Mouse (Mus musculus): ENCODE results near the gene Xk. TPM values are rescaled to one million over a fixed set of nuclear protein-coding genes. Genes with fewer than 3 reads are reported as not detected.

The Xk gene
- polyA plus RNA-seq (2014; fragmentation: Nextera tagmentation; extraction: Ambion mirVana), result 27.7 and 31.5 TPM in 2 replicates

- DNase-seq (ENCODE audit: low spot score), result peak; percentile 71
- ATAC-seq (replicated peaks; ENCODE audit: low FRiP score), result peak; percentile 92
- H3K4me2 ChIP-seq, result peak within 1 kb of the TSS; percentile 60
- H3K36me3 ChIP-seq (ENCODE audit: control insufficient read depth, insufficient read depth, low read length), result no peaks in the 10 kb centered on the region
- no peaks in the 10 kb centered on the region for H3K9me3 ChIP-seq (ENCODE audit: control insufficient read depth, low read length)
- H3K9ac ChIP-seq (ENCODE audit: low read depth, low read length), result peak within 1 kb of the TSS; percentile 83
- WGBS, result 8% methylated on average over 67 of the region's 94 CpGs
- peak within 1 kb of the TSS; percentile 75 for H3K27ac ChIP-seq (ENCODE audit: low read depth, low read length)
- H3K4me1 ChIP-seq (replicated peaks; ENCODE audit: control insufficient read depth, insufficient read depth, low read length), result no peaks in the 10 kb centered on the region
- H3K4me3 ChIP-seq (ENCODE audit: low read depth, low read length), result peak within 1 kb of the TSS; percentile 64
- peaks cover 8% of the 10 kb centered on the region for H3K27me3 ChIP-seq (replicated peaks; ENCODE audit: control insufficient read depth, insufficient read depth, low read length)
Observed at GRCm38 (mm10) chrX:9272460-9273361, at the start of gene Xk. Xk (plus strand) TSS chrX:9272756.

- Histone ChIP-seq H3K4me1 (replicated peaks; ENCODE audit: control insufficient read depth, insufficient read depth, low read length) (no peaks in the 10 kb centered on the region), H3K9ac (ENCODE audit: low read depth, low read length) (no peak overlapping the region), H3K4me3 (ENCODE audit: low read depth, low read length) (no peak overlapping the region), H3K27me3 (replicated peaks; ENCODE audit: control insufficient read depth, insufficient read depth, low read length) (no peaks in the 10 kb centered on the region), H3K27ac (ENCODE audit: low read depth, low read length) (no peak overlapping the region), H3K9me3 (ENCODE audit: control insufficient read depth, low read length) (no peaks in the 10 kb centered on the region), H3K36me3 (ENCODE audit: control insufficient read depth, insufficient read depth, low read length) (no peaks in the 10 kb centered on the region), H3K4me2 (no peak overlapping the region)
- 72% methylated on average over 2 of the region's 2 CpGs for WGBS
- ATAC-seq (replicated peaks; ENCODE audit: low FRiP score) (no peak), DNase-seq (ENCODE audit: low spot score) (no peak)
Observed at GRCm38 (mm10) chrX:9227105-9227504, 45.5 kb upstream of the Xk start.

GRCm38 (mm10) chrX:9240737-9241591 lies 31.6 kb upstream of the Xk start:
- H3K36me3 ChIP-seq (ENCODE audit: control insufficient read depth, insufficient read depth, low read length), result no peaks in the 10 kb centered on the region; the same call in 1 of the 2 replicates
- H3K27ac ChIP-seq (ENCODE audit: low read depth, low read length), result no peak overlapping the region
- H3K9me3 ChIP-seq (ENCODE audit: control insufficient read depth, low read length), result no peaks in the 10 kb centered on the region
- H3K9ac ChIP-seq (ENCODE audit: low read depth, low read length), result no peak overlapping the region
- no peaks in the 10 kb centered on the region for H3K27me3 ChIP-seq (replicated peaks; ENCODE audit: control insufficient read depth, insufficient read depth, low read length)
- H3K4me3 ChIP-seq (ENCODE audit: low read depth, low read length), result no peak overlapping the region
- no peak for DNase-seq (ENCODE audit: low spot score)
- no peak overlapping the region for H3K4me2 ChIP-seq
- H3K4me1 ChIP-seq (replicated peaks; ENCODE audit: control insufficient read depth, insufficient read depth, low read length), result peaks cover 8% of the 10 kb centered on the region; the same call in 1 of the 2 replicates
- no peak for ATAC-seq (replicated peaks; ENCODE audit: low FRiP score)
- 79% methylated on average over 5 of the region's 5 CpGs for WGBS

- Histone ChIP-seq H3K27me3 (replicated peaks; ENCODE audit: control insufficient read depth, insufficient read depth, low read length) (no peaks in the 10 kb centered on the region), H3K4me1 (replicated peaks; ENCODE audit: control insufficient read depth, insufficient read depth, low read length) (peaks cover 8% of the 10 kb centered on the region; the same call in 1 of the 2 replicates), H3K9ac (ENCODE audit: low read depth, low read length) (no peak overlapping the region), H3K4me3 (ENCODE audit: low read depth, low read length) (no peak overlapping the region), H3K36me3 (ENCODE audit: control insufficient read depth, insufficient read depth, low read length) (no peaks in the 10 kb centered on the region; the same call in 1 of the 2 replicates), H3K9me3 (ENCODE audit: control insufficient read depth, low read length) (no peaks in the 10 kb centered on the region), H3K27ac (ENCODE audit: low read depth, low read length) (no peak overlapping the region), H3K4me2 (no peak overlapping the region)
- no peak for ATAC-seq (replicated peaks; ENCODE audit: low FRiP score)
- WGBS, result 40% methylated on average over 8 of the region's 8 CpGs
- DNase-seq (ENCODE audit: low spot score), result no peak
Observed at GRCm38 (mm10) chrX:9243381-9243864, 29.1 kb upstream of the Xk start.

GRCm38 (mm10) chrX:9244603-9245336 lies 27.8 kb upstream of the Xk start:
- Histone ChIP-seq H3K9ac (ENCODE audit: low read depth, low read length) (0 out of 2 replicates have a peak overlapping the region, but pooled peaks have one; percentile 25), H3K4me3 (ENCODE audit: low read depth, low read length) (no peak overlapping the region), H3K4me1 (replicated peaks; ENCODE audit: control insufficient read depth, insufficient read depth, low read length) (peaks cover 10% of the 10 kb centered on the region; the same call in 1 of the 2 replicates), H3K27ac (ENCODE audit: low read depth, low read length) (peak overlapping the region; percentile 64), H3K4me2 (peak overlapping the region; percentile 43; the same call in 1 of the 2 replicates), H3K36me3 (ENCODE audit: control insufficient read depth, insufficient read depth, low read length) (no peaks in the 10 kb centered on the region; the same call in 1 of the 2 replicates), H3K27me3 (replicated peaks; ENCODE audit: control insufficient read depth, insufficient read depth, low read length) (no peaks in the 10 kb centered on the region), H3K9me3 (ENCODE audit: control insufficient read depth, low read length) (no peaks in the 10 kb centered on the region)
- peak; percentile 33 for DNase-seq (ENCODE audit: low spot score)
- WGBS, result 34% methylated on average over 12 of the region's 12 CpGs
- peak; percentile 97 for ATAC-seq (replicated peaks; ENCODE audit: low FRiP score)

GRCm38 (mm10) chrX:9248911-9249310 lies 23.6 kb upstream of the Xk start:
- DNase-seq (ENCODE audit: low spot score) (no peak), ATAC-seq (replicated peaks; ENCODE audit: low FRiP score) (no peak)
- no peak overlapping the region for H3K27ac ChIP-seq (ENCODE audit: low read depth, low read length)
- peaks cover 3% of the 10 kb centered on the region; the same call in 1 of the 2 replicates for H3K4me1 ChIP-seq (replicated peaks; ENCODE audit: control insufficient read depth, insufficient read depth, low read length)
- no peak overlapping the region for H3K9ac ChIP-seq (ENCODE audit: low read depth, low read length)
- 72% methylated on average over 5 of the region's 5 CpGs for WGBS
- H3K27me3 ChIP-seq (replicated peaks; ENCODE audit: control insufficient read depth, insufficient read depth, low read length), result no peaks in the 10 kb centered on the region
- H3K4me3 ChIP-seq (ENCODE audit: low read depth, low read length), result no peak overlapping the region
- H3K9me3 ChIP-seq (ENCODE audit: control insufficient read depth, low read length), result no peaks in the 10 kb centered on the region
- no peak overlapping the region for H3K4me2 ChIP-seq
- no peaks in the 10 kb centered on the region for H3K36me3 ChIP-seq (ENCODE audit: control insufficient read depth, insufficient read depth, low read length)

GRCm38 (mm10) chrX:9253990-9254389 lies 18.6 kb upstream of the Xk start:
- ATAC-seq (replicated peaks; ENCODE audit: low FRiP score), result no peak

GRCm38 (mm10) chrX:9254901-9255300 lies 17.7 kb upstream of the Xk start:
- ATAC-seq (replicated peaks; ENCODE audit: low FRiP score), result no peak
- Histone ChIP-seq H3K4me3 (ENCODE audit: low read depth, low read length) (no peak overlapping the region), H3K4me2 (peak overlapping the region; percentile 29; the same call in 1 of the 2 replicates), H3K27me3 (replicated peaks; ENCODE audit: control insufficient read depth, insufficient read depth, low read length) (no peaks in the 10 kb centered on the region), H3K9me3 (ENCODE audit: control insufficient read depth, low read length) (no peaks in the 10 kb centered on the region), H3K36me3 (ENCODE audit: control insufficient read depth, insufficient read depth, low read length) (no peaks in the 10 kb centered on the region), H3K9ac (ENCODE audit: low read depth, low read length) (no peak overlapping the region), H3K27ac (ENCODE audit: low read depth, low read length) (no peak overlapping the region), H3K4me1 (replicated peaks; ENCODE audit: control insufficient read depth, insufficient read depth, low read length) (no peaks in the 10 kb centered on the region)
- no peak for DNase-seq (ENCODE audit: low spot score)
- WGBS, result 87% methylated on average over 3 of the region's 3 CpGs

More at GRCm38 (mm10) chrX:9253990-9254389, 18.6 kb upstream of the Xk start:
- no peak overlapping the region for H3K27ac ChIP-seq (ENCODE audit: low read depth, low read length)
- H3K9me3 ChIP-seq (ENCODE audit: control insufficient read depth, low read length), result no peaks in the 10 kb centered on the region
- WGBS, result 68% methylated on average over 10 of the region's 10 CpGs
- H3K4me1 ChIP-seq (replicated peaks; ENCODE audit: control insufficient read depth, insufficient read depth, low read length), result 0 out of 2 replicates have a peak, but pooled peaks cover 2% of the 10 kb centered on the region
- no peak overlapping the region for H3K4me3 ChIP-seq (ENCODE audit: low read depth, low read length)
- no peak overlapping the region for H3K9ac ChIP-seq (ENCODE audit: low read depth, low read length)
- no peaks in the 10 kb centered on the region for H3K36me3 ChIP-seq (ENCODE audit: control insufficient read depth, insufficient read depth, low read length)
- DNase-seq (ENCODE audit: low spot score), result no peak
- H3K27me3 ChIP-seq (replicated peaks; ENCODE audit: control insufficient read depth, insufficient read depth, low read length), result no peaks in the 10 kb centered on the region
- no peak overlapping the region for H3K4me2 ChIP-seq

All from liver, embryonic 11.5 days (tissue).